Mouse (Mus musculus) stomach, postnatal 0 days (tissue): ENCODE measurements around the gene Tlr13. TPM values are rescaled to one million over a fixed set of nuclear protein-coding genes. Genes with fewer than 3 reads are reported as not detected.

Source experiments
- ATAC-seq: fragments of 200-750 bp; cut with Nextera tagmentation; 2 replicates; pipeline ENCODE4 v1.8.0; 2017; ENCODE audit not compliant: low FRiP score, low TSS enrichment
- DNase-seq: peaks from one replicate; pipeline ENCODE4 v3.0.0-alpha.2; 2016; ENCODE audit warnings: low spot score
- H3K27ac ChIP-seq: fragments of 300-500 bp; sonication (generic); replicated peaks from 2 replicates; pipeline ENCODE4 v1.5.1; 2014; ENCODE audit warnings: mild to moderate bottlenecking, control low read depth
- H3K27me3 ChIP-seq: fragments of 300-500 bp; sonication (generic); 2 replicates; pipeline ENCODE4 v1.6.1; 2014; ENCODE audit warnings: low read length; ENCODE audit not compliant: control insufficient read depth, insufficient read depth
- H3K36me3 ChIP-seq: fragments of 300-500 bp; sonication (generic); 2 replicates; pipeline ENCODE4 v1.6.1; 2014; ENCODE audit warnings: low read length, mixed read lengths; ENCODE audit not compliant: control insufficient read depth, insufficient read depth
- H3K4me1 ChIP-seq: fragments of 300-500 bp; sonication (generic); replicated peaks from 2 replicates; pipeline ENCODE4 v1.6.1; 2014; ENCODE audit warnings: antibody characterized with exemption; ENCODE audit not compliant: control insufficient read depth, insufficient read depth
- H3K4me2 ChIP-seq: fragments of 300-500 bp; sonication (generic); replicated peaks from 2 replicates; pipeline ENCODE4 v1.6.1; 2014; ENCODE audit warnings: low read depth, mild to moderate bottlenecking, control low read depth, moderate library complexity
- H3K4me3 ChIP-seq: fragments of 300-500 bp; sonication (generic); 2 replicates; pipeline ENCODE4 v1.5.1; 2014; ENCODE audit warnings: low read depth, low read length, control low read depth
- H3K9ac ChIP-seq: fragments of 300-500 bp; sonication (generic); 2 replicates; pipeline ENCODE4 v1.6.1; 2014; ENCODE audit warnings: mild to moderate bottlenecking, low read length, control low read depth, mixed read lengths
- H3K9me3 ChIP-seq: fragments of 300-500 bp; sonication (generic); 2 replicates; pipeline ENCODE4 v1.6.1; 2016; ENCODE audit warnings: low read length; ENCODE audit not compliant: control insufficient read depth
- CTCF ChIP-seq: IDR thresholded peaks from 2 replicates; pipeline ENCODE4 v1.5.1; 2016; ENCODE audit warnings: antibody characterized with exemption, low read depth, mild to moderate bottlenecking, moderate library complexity
- EP300 ChIP-seq: optimal IDR thresholded peaks from 2 replicates; pipeline ENCODE3; 2016; ENCODE audit warnings: antibody characterized with exemption
- WGBS: fragments of 180-500 bp; shearing (Covaris S2); extraction: QIAGEN DNeasy Blood & Tissue Kit; methylation state at CpG from one replicate; pipeline ENCODE4 v1.1.7; 2014; 5-methylcytosine and 5-hydroxymethylcytosine counted together
- polyA plus RNA-seq: library from polyadenylated mRNA; unstranded; fragments of >200 nt; fragmentation: Nextera tagmentation; extraction: Ambion mirVana; gene quantifications from 2 replicates; pipeline ENCODE4 v1.2.1, GENCODE M21; 2015

Gene Tlr13
- polyA plus RNA-seq, 1 experiment from 2014 or later = 0.78 TPM

DNA sequence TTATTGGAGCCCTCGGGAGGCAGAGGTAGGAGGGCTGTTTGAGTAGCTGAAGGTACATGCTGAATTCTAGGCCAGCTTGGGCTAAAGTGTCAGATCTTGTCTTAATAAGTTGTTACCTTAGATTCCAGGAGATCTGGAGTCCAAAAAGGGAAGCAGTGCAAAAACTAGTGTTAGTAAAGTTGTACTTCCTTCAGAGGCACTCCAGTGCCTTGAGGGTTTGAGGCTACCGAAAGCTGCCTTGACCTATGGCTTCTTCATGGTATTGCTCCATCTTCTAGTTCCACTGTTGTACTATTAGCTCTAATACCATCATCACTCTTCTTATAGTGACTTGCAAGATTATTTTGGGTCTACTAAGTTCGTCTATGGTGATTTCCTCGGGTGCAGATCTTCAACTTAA is 13.1 kb upstream of the Tlr13 start:
- Histone ChIP-seq H3K36me3 (no peaks in the 10 kb centered on the region), H3K27me3 (no peaks in the 10 kb centered on the region), H3K4me3 (no peak overlapping the region), H3K4me2 (no peak overlapping the region), H3K4me1 (no peaks in the 10 kb centered on the region), H3K9ac (no peak overlapping the region), H3K27ac (no peak overlapping the region), H3K9me3 (no peaks in the 10 kb centered on the region)
- DNase-seq (no peak), ATAC-seq (no peak)
- TF ChIP-seq CTCF (no peak), EP300 (no peak)
- 83% methylated on average over 4 of the region's 4 CpGs for WGBS

- WGBS = 42% methylated on average over 3 of the region's 3 CpGs
- H3K9ac ChIP-seq = no peak overlapping the region
- H3K27ac ChIP-seq = 0 out of 2 replicates have a peak overlapping the region, but pooled peaks have one; percentile 45
- TF ChIP-seq EP300 (no peak), CTCF (no peak)
- no peak for DNase-seq
- H3K36me3 ChIP-seq = no peaks in the 10 kb centered on the region
- H3K4me1 ChIP-seq = no peaks in the 10 kb centered on the region
- ATAC-seq = no peak
- no peaks in the 10 kb centered on the region for H3K9me3 ChIP-seq
- no peak overlapping the region for H3K4me2 ChIP-seq
- no peaks in the 10 kb centered on the region for H3K27me3 ChIP-seq
- no peak overlapping the region for H3K4me3 ChIP-seq
These were observed 8.1 kb upstream of the Tlr13 start for GRCm38 (mm10) chrX:106134916-106135315.

DNA sequence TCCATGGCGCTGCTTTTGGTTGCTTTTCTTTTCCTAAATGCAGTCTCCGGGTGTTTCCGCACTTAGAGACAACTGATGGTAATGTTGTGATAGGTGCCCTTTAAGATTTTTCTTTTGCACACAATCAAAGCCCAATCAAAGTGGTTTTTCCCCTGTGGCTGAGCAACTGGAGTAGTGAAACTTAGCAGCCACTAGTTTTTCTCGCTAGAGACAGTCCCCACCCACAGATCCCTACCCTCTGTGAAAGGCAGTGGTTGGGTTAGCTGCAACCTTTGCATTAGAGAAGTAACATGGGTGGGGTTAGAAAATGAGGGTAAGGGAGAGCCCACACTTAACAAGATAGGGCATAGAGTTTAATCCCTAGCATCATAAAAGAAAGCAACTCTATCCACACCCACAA is 7.5 kb upstream of the Tlr13 start:
- Histone ChIP-seq H3K36me3 (no peaks in the 10 kb centered on the region), H3K27ac (0 out of 2 replicates have a peak overlapping the region, but pooled peaks have one; percentile 45), H3K27me3 (no peaks in the 10 kb centered on the region), H3K9ac (no peak overlapping the region), H3K4me3 (no peak overlapping the region), H3K4me2 (no peak overlapping the region), H3K9me3 (no peaks in the 10 kb centered on the region), H3K4me1 (no peaks in the 10 kb centered on the region)
- ATAC-seq = no peak
- TF ChIP-seq EP300 (no peak), CTCF (no peak)
- WGBS = 68% methylated on average over 4 of the region's 4 CpGs
- DNase-seq = no peak

DNA sequence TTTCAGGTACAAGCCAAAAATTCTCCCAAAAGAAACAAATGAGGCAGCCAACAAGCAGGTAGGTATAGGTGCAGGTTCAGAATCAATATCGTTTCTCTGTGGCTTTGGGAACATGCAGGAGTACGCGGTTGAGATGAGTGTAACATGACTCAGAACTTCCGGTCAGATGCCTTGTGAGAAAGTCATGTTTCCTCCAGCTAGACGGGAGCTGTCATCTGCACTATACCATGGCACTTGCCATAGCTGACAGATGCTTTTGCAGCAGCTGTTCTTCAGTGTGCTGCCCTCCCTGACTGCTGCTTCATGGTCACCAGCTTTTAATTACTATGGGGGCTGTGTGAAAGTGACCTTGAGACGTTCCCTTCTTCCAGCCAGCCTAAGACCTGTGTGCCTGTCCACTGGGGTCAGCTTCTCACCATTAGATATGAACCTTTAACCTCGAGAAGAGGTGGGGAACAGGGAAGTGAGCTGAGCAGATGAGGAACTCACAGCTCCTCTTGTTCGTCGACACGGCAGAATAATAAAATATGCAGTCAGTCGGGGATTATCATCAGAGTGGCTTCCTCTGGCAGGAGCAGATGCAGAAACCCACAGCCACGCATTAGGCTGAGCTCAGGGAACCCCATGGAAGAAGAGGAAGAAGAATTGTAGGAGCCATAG is 7.0 kb upstream of the Tlr13 start:
- Histone ChIP-seq H3K9me3 (no peaks in the 10 kb centered on the region), H3K9ac (no peak overlapping the region), H3K27me3 (no peaks in the 10 kb centered on the region), H3K4me2 (no peak overlapping the region), H3K36me3 (no peaks in the 10 kb centered on the region), H3K4me3 (no peak overlapping the region), H3K4me1 (no peaks in the 10 kb centered on the region), H3K27ac (0 out of 2 replicates have a peak overlapping the region, but pooled peaks have one; percentile 30)
- 53% methylated on average over 12 of the region's 12 CpGs for WGBS
- DNase-seq (no peak), ATAC-seq (no peak)
- TF ChIP-seq EP300 (no peak), CTCF (no peak)

DNA sequence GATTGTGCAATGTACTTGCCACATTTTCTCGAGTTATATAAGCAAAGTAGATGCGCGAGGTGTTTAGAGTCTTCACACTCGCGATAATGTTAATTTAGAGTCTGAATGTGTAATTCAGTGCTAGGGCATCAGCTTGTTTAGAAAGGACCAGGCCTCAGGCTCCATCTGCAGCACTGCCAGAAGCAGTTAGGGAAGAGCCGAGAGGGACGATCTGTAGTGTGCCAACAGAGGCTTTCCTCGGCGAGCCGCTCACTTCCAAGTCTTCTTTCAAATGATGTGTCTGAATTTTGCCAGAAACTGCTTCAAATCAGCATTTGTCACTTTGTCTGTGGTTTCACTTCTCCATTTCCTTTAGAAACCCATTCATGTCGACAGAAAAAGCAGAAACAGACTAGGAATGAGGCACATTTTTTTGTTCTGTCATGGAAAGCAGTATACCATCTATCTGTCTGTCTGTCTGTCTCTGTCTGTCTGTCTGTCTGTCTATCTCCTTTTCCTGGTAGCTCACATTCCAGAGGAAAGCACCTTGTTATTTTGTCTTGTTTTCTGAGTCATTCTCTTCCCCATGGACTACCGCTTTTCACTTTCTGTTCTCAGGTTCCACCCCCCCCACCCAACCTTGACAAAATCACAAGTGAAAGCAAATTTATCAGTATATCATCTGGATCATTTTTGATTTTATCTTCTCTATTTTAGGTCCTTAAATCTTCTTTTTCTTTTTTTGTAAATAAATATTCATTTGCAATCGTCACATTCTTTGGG is 3.5 kb upstream of the Tlr13 start:
- Histone ChIP-seq H3K36me3 (no peaks in the 10 kb centered on the region), H3K4me2 (no peak overlapping the region), H3K4me3 (no peak overlapping the region), H3K9ac (no peak overlapping the region), H3K9me3 (no peaks in the 10 kb centered on the region), H3K27me3 (no peaks in the 10 kb centered on the region), H3K4me1 (no peaks in the 10 kb centered on the region), H3K27ac (no peak overlapping the region)
- ATAC-seq (no peak), DNase-seq (no peak)
- TF ChIP-seq CTCF = no peak
- no peak for TF ChIP-seq EP300
- 71% methylated on average over 13 of the region's 13 CpGs for WGBS

DNA sequence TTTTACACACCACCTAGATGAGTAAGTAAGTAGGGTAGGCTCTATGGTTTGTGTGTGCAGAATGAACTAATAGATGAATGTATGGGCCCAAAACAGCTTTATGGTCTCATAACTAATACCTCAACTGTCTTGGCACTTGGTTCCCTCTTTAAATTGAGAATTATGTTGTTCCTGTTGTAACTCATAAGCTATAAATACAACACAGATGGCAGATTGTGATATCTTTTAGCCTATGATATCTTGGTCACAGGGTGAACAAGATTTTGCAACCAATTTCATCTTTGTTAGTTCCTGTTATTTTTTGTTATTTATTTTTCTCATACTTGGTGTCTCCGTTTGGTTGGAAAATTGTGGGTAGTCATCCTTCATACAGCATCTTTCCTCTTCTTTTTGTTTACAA is 5.2 kb downstream of the Tlr13 start:
- Histone ChIP-seq H3K4me2 (no peak overlapping the region), H3K9me3 (no peaks in the 10 kb centered on the region), H3K27me3 (no peaks in the 10 kb centered on the region), H3K36me3 (no peaks in the 10 kb centered on the region), H3K27ac (no peak overlapping the region), H3K4me3 (no peak overlapping the region), H3K4me1 (no peaks in the 10 kb centered on the region), H3K9ac (no peak overlapping the region)
- no peak for TF ChIP-seq CTCF
- no peak for TF ChIP-seq EP300
- DNase-seq (no peak), ATAC-seq (no peak)
- WGBS = 78% methylated on average over 1 of the region's 1 CpGs
